Mouse (Mus musculus): Measurements from ENCODE around the gene Arhgef19. TPM values are rescaled to one million over a fixed set of nuclear protein-coding genes. Genes with fewer than 3 reads are reported as not detected.

Gene Arhgef19
- total RNA-seq, 4 experiments from 2014 or later = 43.5 to 113 (median 60.0) TPM

DNA sequence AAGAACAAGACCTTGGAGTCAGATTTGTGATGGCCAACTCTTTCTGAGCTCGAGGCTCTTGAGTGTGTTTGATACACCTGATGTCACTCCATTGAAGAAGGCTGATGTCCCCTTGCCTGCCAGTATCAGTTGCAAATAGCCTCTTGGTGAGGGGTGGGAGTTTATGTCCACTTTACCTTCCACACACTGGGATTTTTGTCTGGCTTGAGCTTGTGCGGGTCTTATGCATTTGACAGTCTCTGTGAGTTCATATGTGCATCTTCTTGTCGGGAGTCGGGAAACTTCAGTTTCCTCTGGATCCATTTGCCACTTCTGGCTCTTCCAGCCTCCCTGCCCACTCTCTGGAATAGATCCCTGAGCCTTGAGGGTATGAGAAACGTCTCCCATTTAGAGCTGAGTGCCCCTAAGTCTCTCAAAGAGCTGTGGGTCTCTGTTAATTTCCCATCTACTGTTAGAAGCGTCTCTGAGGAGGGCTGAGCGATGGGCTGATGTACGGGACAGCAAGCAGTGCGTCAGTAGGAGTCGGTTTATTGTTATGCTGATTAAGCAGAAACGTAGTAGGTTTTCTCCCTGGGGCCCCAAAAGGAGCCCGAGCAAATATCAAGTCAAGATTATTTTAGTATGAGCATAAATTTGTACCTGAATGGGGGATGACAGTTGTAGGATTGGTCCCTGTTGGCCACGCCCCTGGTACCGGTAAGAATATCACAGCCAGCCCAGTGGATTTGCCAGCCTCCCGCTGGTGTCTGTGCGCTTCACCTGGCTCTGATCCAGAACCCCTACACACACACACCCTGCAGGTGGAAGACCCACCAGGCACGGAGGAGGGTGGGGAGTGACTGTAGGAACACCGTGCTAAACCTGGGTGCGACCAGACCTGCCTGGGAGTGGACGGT is 559 bp upstream of the Arhgef19 start:
- no peak for DNase-seq

DNA sequence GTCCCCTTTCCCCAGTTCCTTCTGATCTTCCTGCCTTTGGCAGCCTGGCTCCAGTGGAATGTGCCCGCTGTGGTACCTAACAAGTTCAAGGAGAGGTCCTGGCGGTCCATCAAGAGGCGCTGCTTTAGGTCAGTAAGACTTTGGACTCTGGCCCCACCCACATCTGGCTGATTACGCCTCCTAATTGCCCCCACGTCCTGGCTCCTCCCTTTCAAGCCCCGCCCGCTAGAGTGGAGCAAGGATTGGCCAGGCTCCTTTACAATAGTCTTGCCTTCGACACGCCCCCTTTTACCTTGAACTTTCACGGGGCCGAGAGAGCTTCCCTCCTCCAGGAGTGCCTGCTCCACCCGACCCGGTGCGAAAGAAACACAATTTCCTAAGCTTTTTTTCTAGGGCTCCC is 1.3 kb downstream of the Arhgef19 start:
- DNase-seq = peak; percentile 91

DNA sequence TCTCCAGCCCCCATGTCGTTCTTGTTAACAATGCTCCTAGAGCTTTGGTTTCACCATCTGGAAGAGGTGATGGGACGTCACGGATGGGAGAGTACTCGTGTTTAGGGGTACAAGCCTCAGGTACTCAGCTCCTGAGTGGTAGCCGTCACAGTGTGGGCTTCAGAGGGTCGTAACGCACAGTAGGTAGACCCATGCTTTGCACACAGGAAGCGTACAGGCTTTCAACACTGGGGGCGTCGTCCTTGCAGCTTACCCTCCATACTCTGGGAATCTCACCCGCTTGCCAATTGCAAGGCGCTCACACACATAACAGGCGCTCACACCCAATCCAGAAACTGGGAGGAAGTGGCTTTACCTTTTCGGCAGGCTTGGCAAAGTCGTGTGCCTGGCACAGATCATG is 2.6 kb downstream of the Arhgef19 start:
- no peak for DNase-seq

DNA sequence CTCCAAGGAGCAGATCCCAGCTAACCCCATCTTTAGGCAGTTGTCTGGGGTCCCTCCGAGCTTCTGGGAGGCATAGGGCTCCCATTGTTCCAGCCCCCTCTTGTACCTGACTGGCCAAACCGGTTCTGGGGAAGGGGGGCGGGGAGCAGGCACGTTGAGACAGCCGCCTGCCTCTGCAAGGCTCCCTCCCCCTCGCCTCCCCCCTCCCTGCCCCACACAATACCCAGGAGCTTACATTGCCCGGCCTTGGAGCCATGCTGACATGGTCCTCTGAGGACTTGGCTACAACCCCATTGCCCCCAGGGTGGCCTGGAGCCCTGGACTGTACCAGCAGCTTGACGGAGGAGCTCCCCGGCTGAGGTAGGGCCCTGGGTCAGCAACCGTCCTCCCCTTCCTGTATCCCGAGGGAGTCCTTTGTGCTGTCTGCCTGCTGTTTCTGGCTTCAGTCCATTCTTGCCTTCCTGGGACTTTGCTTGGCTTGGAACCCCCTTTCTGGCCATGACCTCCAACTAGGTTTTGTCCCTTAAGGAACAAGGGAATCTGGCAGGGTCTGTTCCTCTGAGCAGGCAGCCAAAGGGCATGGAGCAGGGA is 3.4 kb downstream of the Arhgef19 start:
- DNase-seq = no peak

DNA sequence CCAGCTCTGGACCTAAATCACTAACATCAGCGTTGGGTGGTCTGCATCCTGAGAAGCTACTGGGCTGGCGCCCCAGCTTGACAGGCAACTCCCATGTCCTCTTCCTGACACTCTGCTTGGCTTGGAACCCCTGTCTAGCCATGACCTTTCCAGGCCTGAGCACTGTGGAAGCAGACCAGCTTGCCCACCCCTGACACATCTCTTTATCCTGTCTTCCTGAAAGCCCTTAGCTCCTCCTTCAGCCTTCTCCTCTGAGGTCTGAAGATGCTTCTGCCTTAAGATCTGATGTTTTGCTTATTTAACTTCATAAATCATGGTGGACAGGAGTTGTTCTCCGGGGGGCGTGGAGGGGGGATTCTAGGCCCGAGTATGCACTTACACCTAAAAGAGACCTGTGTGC is 4.3 kb downstream of the Arhgef19 start:
- no peak for DNase-seq

DNA sequence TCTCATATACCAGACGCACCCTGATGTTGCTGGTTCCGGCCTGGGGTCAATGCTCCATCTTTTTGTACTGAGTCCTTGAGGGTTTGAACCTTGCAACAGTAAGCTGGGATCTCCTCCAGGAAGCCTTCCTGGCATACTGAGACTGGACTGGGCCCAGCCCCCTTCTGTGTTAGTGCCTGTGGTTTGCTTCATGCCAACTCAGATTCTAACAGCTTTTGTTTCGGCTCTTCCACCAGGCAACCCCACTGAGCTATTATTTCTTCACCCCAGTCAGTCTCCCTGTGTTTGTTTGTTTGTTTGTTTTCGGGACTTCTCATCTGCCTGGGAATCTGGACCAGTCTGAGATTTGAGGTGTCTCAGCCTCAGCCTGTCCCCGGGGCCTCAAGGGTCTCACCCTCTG is 5.1 kb downstream of the Arhgef19 start:
- DNase-seq = no peak

DNA sequence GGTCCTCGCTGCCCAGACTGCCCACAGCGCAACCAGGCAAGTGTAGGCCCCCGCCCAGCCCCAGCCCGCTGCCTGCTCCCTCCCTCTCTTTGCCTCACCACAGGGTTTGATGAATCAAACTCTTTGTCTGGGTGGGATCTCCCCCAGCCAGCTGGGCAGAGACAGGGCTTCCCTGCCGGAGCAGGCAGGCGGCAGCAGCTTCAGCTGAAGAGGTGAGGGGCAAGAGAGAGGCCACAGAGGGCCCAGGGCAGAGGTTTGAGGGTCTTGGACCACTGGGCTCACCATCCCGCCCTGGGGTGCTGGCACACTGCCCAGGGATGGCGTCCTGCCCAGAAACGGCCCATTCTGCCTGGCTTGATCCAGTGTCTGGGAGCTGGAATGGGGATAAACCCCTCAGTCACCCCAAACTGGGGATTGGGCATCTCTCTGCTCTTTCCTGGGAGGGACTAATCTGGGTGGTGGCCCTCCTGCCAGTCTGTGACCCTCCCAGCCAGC is 5.7 kb downstream of the Arhgef19 start:
- DNase-seq = peak; percentile 63

DNA sequence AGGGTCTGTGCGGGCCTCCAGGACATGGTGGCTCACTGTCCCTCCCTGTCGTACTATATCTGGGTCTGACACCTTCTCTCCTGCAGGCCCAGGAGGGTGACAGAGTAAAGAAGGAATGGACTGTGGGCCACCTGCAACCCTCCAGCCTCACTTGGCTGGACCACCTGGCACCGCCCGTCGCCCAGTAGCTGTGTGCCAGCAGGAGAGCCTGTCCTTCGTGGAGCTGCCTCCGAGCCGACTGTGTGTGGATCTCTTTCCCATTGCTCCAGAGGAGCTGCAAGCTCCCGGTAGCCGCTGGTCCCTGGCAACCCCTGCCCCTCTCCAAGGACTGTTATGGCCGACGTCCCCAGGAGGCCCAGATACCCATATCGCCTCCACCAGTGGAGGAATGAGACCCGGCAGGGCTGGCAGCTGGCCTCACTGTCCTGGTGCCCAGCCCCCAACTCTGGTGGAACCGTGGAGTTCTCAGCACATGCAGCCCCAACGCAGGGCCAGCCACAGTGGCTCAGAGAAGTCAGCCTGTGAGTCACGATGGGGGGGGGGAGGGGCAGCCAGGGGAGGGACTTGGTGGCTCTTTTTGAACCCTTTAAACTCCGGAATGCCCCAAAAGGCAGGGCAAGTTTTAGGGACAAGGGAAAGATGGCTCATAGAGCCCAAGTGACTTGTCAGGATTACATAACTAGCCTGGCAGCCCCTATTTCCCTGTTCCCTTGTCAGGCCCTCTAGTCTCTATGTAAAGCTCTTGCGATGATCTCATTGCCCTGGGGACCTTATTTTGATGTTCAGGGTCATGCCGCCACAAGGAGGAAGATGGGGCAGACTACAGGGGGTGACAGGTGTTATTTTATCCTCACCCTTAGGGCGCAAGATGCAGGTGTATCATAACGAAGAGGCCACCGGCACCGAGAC is 7.0 kb downstream of the Arhgef19 start:
- DNase-seq = no peak

DNA sequence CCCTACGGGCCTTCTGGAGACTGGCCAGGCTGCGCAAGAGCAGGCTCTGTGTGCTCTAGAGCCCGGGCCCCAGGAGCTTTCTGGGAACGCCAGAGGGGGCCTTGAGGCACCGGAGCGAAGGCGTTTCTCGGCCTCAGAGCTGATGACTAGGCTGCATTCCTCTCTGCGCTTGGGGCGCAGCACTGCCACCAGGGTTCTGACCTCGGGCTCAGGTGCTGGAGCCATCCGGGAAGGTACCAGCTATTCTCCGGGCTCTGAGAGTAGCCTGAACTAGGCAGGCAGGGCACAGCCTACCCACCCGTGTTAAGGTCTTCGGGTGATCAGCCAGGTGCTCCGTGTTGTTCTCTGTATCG is 7.7 kb downstream of the Arhgef19 start:
- DNase-seq = no peak

DNA sequence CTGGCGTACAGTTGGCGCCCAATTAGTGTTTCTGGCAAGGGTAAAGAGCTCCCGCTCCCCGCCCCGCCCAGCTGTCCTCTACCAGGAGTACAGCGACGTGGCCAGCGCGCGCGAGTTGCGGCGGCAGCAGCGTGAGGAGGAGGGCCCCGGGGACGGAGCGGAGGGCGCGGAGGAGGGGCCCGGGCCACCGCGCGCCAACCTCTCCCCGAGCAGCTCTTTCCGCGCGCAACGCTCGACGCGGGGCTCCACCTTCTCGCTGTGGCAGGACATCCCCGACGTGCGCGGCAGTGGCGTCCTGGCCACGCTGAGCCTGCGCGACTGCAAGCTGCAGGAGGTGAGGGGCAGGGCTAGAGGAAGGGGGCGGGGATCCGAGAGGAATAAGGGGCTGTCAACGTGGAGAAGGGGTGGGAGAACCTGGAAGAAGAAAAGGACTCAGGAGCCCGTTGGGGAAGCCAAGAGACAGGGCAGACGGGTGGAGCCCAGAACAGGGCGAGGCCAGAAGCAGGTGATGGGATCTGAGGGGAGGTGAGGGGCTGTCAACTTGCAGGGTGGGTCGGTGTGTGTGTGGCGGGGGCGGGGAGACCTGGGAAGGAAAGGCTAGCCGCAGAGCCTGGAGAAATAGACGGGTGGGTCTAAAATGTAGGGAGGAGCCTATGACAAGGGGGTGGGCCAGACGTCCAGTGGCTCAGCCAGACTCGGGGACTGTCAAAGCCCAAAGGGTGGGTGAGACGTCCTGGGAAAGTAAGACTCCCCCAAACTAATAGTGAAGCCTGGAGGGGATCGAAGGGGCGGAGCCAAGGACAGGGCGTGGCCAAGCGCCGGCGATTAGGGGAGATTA is 8.7 kb downstream of the Arhgef19 start:
- no peak for DNase-seq

DNA sequence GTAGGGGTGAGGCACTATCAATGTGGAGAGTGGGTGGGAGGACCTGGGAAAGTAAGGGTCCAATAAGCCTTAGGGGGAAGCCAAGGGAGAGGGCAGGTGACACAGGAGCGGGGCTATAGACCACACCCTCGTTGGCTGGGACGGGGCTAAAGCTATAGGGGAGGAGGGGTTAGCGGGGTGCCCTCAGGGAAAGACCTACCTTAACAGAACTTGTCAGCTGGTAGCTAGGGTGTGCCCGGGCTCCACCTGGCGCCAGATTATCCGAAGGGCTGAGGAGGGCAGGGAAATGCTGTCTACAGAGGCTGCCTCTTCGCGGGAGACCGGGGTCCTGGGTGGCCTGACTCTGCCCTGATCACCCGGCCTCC is 9.3 kb downstream of the Arhgef19 start:
- DNase-seq = no peak

DNA sequence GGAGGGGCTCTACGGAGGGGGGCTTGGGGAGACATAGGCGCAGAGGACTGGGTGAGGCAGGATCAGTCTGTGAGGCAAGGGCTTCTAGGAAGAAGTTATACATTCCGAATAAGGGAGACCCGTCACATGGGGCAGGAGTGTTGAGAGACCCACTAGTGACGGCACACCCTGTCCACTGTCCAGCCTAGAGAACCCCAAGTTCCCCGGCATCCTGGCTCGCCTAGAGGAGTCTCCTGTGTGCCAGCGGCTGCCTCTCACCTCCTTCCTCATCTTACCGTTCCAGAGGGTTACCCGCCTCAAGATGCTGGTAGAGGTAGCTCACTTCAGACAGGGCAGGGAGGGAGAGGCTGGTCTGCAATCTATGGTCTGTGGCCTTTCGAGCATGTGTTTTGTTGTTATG is 10.1 kb downstream of the Arhgef19 start:
- DNase-seq = no peak

DNA sequence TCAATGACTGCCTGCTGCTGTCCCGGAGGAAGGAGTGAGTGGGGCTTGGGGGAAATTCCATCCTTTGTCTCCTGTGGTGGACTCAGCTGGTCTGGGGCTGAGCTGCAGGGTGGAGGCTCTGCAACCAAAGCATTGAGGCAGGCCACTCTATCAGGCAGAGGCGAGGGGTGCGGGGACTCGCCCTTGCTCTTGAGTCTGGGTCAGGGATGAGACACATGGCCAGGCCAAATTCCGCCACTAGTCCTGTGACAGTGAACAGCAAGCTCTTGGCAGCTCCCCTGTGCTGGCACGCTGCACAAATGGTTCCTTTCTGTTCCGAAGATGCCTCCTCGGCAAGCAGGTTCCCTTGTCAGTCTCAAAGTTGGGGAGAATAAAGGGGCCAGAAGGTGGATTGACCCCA is 11.8 kb downstream of the Arhgef19 start:
- DNase-seq = no peak

DNA sequence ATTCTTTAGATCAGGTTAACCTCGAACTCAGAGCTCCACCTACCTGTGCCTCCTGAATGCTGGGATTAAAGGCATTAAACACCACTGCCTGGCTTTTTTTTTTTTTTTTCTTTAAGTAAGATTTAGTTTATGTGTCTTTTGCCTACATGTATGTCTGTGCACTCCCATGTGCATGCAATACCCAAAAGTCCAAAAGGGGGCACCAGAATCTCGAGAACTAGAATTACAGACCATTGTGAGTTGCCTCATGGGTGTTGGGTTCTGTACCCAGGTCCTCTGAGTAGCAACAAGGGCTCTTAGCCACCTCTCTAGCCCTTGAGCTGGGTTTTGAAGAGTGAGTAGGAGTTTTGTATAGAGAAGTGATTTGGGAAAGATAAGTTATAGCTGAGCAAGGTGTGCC is 13.3 kb downstream of the Arhgef19 start:
- no peak for DNase-seq

DNA sequence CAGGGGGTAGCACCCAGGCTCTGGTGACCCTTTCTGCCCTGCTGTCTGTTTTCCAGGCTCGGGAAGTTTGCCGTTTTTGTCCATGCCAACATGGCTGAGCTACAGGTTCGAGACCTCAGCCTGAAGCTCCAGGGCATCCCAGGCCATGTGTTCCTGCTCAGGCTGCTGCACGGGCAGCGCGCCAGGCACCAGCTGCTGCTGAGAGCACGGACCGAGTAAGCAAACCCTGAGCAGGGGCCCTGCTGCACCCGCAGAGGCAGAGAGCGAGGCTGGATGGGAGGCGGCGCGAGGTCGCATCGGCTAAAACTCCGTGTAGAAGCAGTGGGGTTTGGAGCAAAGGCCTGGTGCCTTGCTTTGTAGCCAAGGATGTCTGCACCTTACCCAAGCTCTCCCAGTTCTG is 14.9 kb downstream of the Arhgef19 start:
- DNase-seq = no peak

DNA sequence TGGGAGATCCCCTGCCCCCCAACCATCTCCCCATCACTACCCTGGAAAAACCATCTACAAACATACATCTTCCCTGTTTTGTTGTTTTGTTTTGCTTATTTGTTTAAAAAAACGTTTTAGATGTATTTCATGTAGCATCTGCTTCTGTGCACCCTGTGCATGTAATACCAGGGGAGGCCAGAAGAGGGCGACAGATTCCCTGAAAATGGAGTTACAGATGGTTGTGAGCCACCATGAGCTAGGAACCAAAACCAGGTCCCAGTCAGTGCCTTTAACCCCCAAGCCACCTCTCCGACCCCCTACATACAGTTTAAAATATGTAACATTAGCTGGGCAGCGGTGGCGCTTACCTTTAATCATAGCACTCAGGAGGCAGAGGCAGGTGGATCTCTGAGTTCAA is 18.1 kb downstream of the Arhgef19 start:
- DNase-seq = no peak

DNA sequence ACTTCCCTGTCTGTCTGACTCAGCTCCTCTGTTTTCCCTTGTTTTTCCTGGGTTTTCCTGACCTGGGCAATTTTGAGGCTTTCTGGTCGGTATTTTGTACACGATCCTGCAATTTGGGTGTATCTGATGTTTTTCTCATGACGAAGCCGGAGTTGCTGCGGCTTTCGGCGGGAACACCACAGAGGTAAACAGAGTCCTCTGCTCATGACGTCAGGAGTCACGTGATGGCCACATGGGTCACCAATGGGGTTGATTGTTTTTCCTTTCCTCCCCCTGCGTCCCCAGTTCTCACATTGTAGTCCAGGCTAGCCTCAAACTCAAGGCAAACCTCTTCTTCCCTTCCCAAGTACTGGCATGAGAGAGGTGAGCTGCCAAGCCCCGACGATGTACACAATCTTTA is 20.1 kb downstream of the Arhgef19 start:
- DNase-seq = no peak

DNA sequence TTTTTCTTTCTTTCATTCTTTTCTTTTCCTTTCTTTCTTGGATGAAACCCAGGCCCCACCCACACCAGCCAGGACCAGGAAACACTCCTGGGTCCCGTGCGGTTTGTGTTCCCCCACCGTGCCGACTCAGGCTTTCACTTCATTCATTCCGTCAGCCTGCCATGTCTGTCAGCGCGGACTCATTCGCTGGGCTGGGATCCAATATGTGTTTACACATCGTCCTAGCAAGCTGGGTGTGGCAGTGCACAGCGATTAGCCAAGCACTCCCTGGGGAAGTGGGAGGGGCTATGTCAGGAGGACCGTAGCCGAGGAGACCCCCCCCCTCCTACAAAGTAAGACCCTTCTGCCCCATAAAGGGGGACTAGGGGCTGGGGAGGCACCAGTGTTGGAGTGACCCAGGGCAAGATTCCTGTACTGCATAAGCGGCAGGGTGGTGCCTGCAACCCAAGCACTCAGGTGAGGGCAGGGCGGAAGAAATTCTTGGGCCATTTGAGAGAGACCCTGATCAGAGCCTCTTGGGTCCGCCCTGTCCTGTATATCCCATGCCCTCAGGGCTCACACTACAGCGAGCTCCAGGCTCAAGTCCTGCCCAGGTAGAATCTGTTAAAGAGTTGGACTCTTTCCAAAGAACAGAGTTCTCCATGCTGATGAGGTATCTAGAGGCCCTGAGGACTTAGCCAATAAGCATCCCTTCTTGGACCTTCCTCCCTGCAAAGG is 20.9 kb downstream of the Arhgef19 start:
- DNase-seq = no peak

DNA sequence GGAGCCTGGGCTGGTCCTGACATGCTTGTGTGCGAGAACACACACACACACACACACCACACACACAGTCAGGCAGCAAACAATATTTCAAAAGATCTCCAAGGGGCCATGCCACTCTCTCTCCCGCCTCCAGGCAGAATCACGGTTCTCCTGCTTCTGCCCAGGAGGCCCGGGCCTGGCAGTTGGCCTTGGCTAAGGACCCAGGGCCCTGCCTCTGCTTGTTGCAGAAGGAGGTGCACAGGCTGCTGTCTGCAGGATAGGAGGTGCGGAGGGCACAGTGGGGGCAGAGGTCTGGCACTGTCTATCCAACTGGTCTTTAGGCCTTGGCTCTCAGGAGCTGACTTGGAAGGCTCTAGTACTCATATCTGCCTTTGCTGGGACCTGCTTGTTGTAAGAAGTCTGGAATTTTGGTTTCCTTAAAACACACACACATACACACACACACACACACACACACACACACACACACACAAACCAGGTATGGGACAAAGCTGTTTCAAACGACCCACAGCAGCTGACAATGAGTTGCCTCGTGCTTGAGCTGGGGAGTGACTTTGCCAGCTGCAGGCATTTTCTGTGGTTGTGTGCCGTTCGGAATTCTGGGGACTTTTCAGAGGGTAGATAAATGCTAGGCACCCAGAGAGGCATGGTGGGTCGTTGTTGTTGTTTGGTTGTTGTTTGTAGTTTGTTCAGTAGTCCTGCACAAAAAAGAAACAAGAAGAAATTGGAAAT is 23.8 kb downstream of the Arhgef19 start:
- DNase-seq = no peak

DNA sequence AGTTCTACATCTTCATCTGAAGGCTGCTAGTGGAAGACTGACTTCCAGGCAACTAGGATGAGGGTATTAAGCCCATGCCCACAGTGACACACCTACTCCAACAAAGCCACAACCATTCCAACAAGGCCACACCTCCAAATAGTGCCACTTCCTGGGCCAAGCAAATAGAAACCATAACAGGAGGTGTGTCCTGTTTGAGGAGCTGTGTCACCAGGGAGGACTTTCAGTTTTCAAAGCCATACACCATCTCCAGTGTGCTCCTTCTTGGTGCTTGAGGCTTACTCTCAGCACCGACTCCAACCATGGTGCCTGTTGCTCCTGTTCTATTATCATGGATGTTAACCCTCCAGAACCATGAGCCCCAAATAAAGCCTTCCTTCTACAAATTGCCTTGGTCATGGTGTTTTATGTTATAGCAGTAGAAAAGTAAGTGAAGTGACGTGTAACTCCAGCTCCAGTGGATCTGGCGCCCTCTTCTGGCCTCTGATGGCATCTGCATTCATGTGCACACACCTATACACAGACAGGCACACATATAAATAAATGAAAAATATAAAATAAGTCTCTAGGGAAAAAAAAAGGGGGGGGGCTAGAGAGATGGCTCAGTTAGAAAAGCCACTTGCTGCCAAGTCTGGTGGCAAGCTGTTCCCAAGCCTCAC is 26.8 kb downstream of the Arhgef19 start:
- no peak for DNase-seq
